Mouse (Mus musculus): ENCODE measurements around the gene Hmg20b. TPM values are rescaled to one million over a fixed set of nuclear protein-coding genes. Genes with fewer than 3 reads are reported as not detected.

Gene Hmg20b
- polyA plus RNA-seq, 1 experiment from 2014 or later, result 118 TPM

GRCm38 (mm10) chr10:81379183-81379553 is 28.9 kb upstream of the Hmg20b start:
- TF ChIP-seq CTCF (IDR thresholded peaks at IDR 0.05), result no peak
- POLR2A ChIA-PET, result interaction anchor here (0.7 kb wide), 1 partner anchor 197 kb away, joined by 4 read pairs; no protein-coding TSS in a partner anchor
- ATAC-seq (no peak), DNase-seq (ENCODE audit: low read depth, low spot score) (no peak)
- CTCF ChIA-PET, result interaction anchor here (0.8 to 1.9 kb wide), 5 partner anchors 11 to 90 kb away, joined by 3 to 7 read pairs (median 3); partner anchors contain the start of gene Pip5k1c
- in situ Hi-C loops (cut with MboI; ENCODE audit: low pct_unique_long_range_greater_than_20kb), result no loop called here
- H3K27me3 ChIP-seq, result no peaks in the 10 kb centered on the region

- POLR2A ChIA-PET, result interaction anchor here (0.7 to 1.0 kb wide), 2 partner anchors 74 to 197 kb away, joined by 4 read pairs; no protein-coding TSS in a partner anchor
- no peaks in the 10 kb centered on the region for H3K27me3 ChIP-seq
- peak; percentile 83 for ATAC-seq
Observed at GRCm38 (mm10) chr10:81378553-81379182, 28.4 kb upstream of the Hmg20b start.

GRCm38 (mm10) chr10:81377793-81378552 is 27.7 kb upstream of the Hmg20b start, which contains the start of gene Fzr1:
TSS of gene Fzr1 (minus strand) at chr10:81378516.
- H3K27me3 ChIP-seq, result no peaks in the 10 kb centered on the region
- ChIA-PET POLR2A (interaction anchor here (1.0 to 1.3 kb wide), 3 partner anchors 14 to 75 kb away, joined by 3 to 4 read pairs (median 3); no protein-coding TSS in a partner anchor), CTCF (interaction anchor here (0.8 to 1.9 kb wide), 6 partner anchors 12 to 89 kb away, joined by 3 to 7 read pairs (median 3); partner anchors contain the start of gene Pip5k1c)
- no peak for DNase-seq (ENCODE audit: low read depth, low spot score)
- ATAC-seq, result peak; percentile 3
- in situ Hi-C loops (cut with MboI; ENCODE audit: low pct_unique_long_range_greater_than_20kb), result no loop called here
- TF ChIP-seq CTCF (IDR thresholded peaks at IDR 0.05), result no peak

More at GRCm38 (mm10) chr10:81378553-81379182, 28.4 kb upstream of the Hmg20b start:
- peak; percentile 97 for DNase-seq (ENCODE audit: low read depth, low spot score)
- no peak for TF ChIP-seq CTCF (IDR thresholded peaks at IDR 0.05)
- in situ Hi-C loops (cut with MboI; ENCODE audit: low pct_unique_long_range_greater_than_20kb), result no loop called here
- CTCF ChIA-PET, result interaction anchor here (0.8 to 1.9 kb wide), 5 partner anchors 11 to 89 kb away, joined by 3 to 7 read pairs (median 3); partner anchors contain the start of gene Pip5k1c

- ChIA-PET POLR2A (interaction anchor here (1.1 to 1.3 kb wide), 2 partner anchors 13 to 17 kb away, joined by 3 read pairs; no protein-coding TSS in a partner anchor), CTCF (interaction anchor here (1.5 to 2.0 kb wide), 2 partner anchors 16 to 85 kb away, joined by 3 to 5 read pairs; partner anchors contain the start of gene Pip5k1c)
- in situ Hi-C loops (cut with MboI; ENCODE audit: low pct_unique_long_range_greater_than_20kb), result no loop called here
- ATAC-seq (no peak), DNase-seq (ENCODE audit: low read depth, low spot score) (no peak)
- no peaks in the 10 kb centered on the region for H3K27me3 ChIP-seq
- no peak for TF ChIP-seq CTCF (IDR thresholded peaks at IDR 0.05)
Observed at GRCm38 (mm10) chr10:81377362-81377664, 27.0 kb upstream of the Hmg20b start.

GRCm38 (mm10) chr10:81376561-81377361 is 26.5 kb upstream of the Hmg20b start:
- ChIA-PET CTCF (interaction anchor here (1.5 to 2.0 kb wide), 2 partner anchors 15 to 84 kb away, joined by 3 to 5 read pairs; partner anchors contain the start of gene Pip5k1c), POLR2A (interaction anchor here (1.1 to 1.5 kb wide), 3 partner anchors 11 to 16 kb away, joined by 3 to 4 read pairs (median 3); partner anchors contain the start of gene 4930404N11Rik)
- ATAC-seq (no peak), DNase-seq (ENCODE audit: low read depth, low spot score) (no peak)
- H3K27me3 ChIP-seq, result no peaks in the 10 kb centered on the region
- in situ Hi-C loops (cut with MboI; ENCODE audit: low pct_unique_long_range_greater_than_20kb), result no loop called here
- no peak for TF ChIP-seq CTCF (IDR thresholded peaks at IDR 0.05)

GRCm38 (mm10) chr10:81375322-81375721 is 25.0 kb upstream of the Hmg20b start:
- TF ChIP-seq CTCF (IDR thresholded peaks at IDR 0.05), result no peak
- DNase-seq (ENCODE audit: low read depth, low spot score) (no peak), ATAC-seq (no peak)
- H3K27me3 ChIP-seq, result no peaks in the 10 kb centered on the region
- CTCF ChIA-PET, result interaction anchor here (2.0 kb wide), 1 partner anchor 83 kb away, joined by 5 read pairs; the partner anchor contains the start of gene Pip5k1c
- POLR2A ChIA-PET, result interaction anchor here (1.5 kb wide), 1 partner anchor 9 kb away, joined by 4 read pairs; the partner anchor contains the start of gene 4930404N11Rik
- in situ Hi-C loops (cut with MboI; ENCODE audit: low pct_unique_long_range_greater_than_20kb), result no loop called here

GRCm38 (mm10) chr10:81367207-81367495 is 16.9 kb upstream of the Hmg20b start:
- in situ Hi-C loops (cut with MboI; ENCODE audit: low pct_unique_long_range_greater_than_20kb), result no loop called here
- DNase-seq (ENCODE audit: low read depth, low spot score), result no peak
- ATAC-seq, result no peak
- POLR2A ChIA-PET, result no interaction called here
- no peaks in the 10 kb centered on the region for H3K27me3 ChIP-seq
- CTCF ChIA-PET, result no interaction called here
- TF ChIP-seq CTCF (IDR thresholded peaks at IDR 0.05), result no peak

GRCm38 (mm10) chr10:81366477-81367206 is 16.4 kb upstream of the Hmg20b start:
- CTCF ChIA-PET, result no interaction called here
- no peak for TF ChIP-seq CTCF (IDR thresholded peaks at IDR 0.05)
- POLR2A ChIA-PET, result interaction anchor here (1.4 kb wide), 1 partner anchor 9 kb away, joined by 4 read pairs; no protein-coding TSS in a partner anchor
- ATAC-seq (no peak), DNase-seq (ENCODE audit: low read depth, low spot score) (no peak)
- in situ Hi-C loops (cut with MboI; ENCODE audit: low pct_unique_long_range_greater_than_20kb), result no loop called here
- no peaks in the 10 kb centered on the region for H3K27me3 ChIP-seq

- in situ Hi-C loops (cut with MboI; ENCODE audit: low pct_unique_long_range_greater_than_20kb), result no loop called here
- CTCF ChIA-PET, result no interaction called here
- no peak for TF ChIP-seq CTCF (IDR thresholded peaks at IDR 0.05)
- no peaks in the 10 kb centered on the region for H3K27me3 ChIP-seq
- DNase-seq (ENCODE audit: low read depth, low spot score) (no peak), ATAC-seq (peak; percentile 12)
- POLR2A ChIA-PET, result interaction anchor here (1.4 kb wide), 1 partner anchor 10 kb away, joined by 4 read pairs; no protein-coding TSS in a partner anchor
Observed at GRCm38 (mm10) chr10:81365672-81366476, 15.6 kb upstream of the Hmg20b start, which contains the start of gene 4930404N11Rik. TSS of gene 4930404N11Rik (minus strand) at chr10:81365816.
